Mouse (Mus musculus): ENCODE results near the gene Psph. TPM values are rescaled to one million over a fixed set of nuclear protein-coding genes. Genes with fewer than 3 reads are reported as not detected.
"Not testable (repeated sequence)": the region's sequence is repeated elsewhere in the genome, so short reads cannot be mapped to it uniquely, and the experiment has no call there.

Gene Psph
- total RNA-seq (2022) = 10 to 100 TPM; 11.6 to 15.4 (median 14.8) TPM

- peak; percentile 92 to 94 for DNase-seq (ENCODE audit: low spot score in 2 of 2)
Measured at GRCm38 (mm10) chr5:129786818-129787790, at the start of gene Psph. TSS of gene Psph (minus strand) at chr5:129787449.

- DNase-seq (ENCODE audit: low spot score in 2 of 2) = not testable (repeated sequence)
Measured at GRCm38 (mm10) chr5:129790591-129790990, 3.3 kb upstream of the Psph start.

- no peak for DNase-seq (ENCODE audit: low spot score in 2 of 2)
Measured at GRCm38 (mm10) chr5:129787818-129788593, 757 bp upstream of the Psph start.

- DNase-seq (ENCODE audit: low spot score in 2 of 2) = no peak
Measured at GRCm38 (mm10) chr5:129786161-129786560, 1.1 kb downstream of the Psph start.

- DNase-seq (ENCODE audit: low spot score in 2 of 2) = no peak
Measured at GRCm38 (mm10) chr5:129785235-129785870, 1.9 kb downstream of the Psph start.

GRCm38 (mm10) chr5:129782211-129782610 is 5.0 kb downstream of the Psph start:
- DNase-seq (ENCODE audit: low spot score in 2 of 2) = no peak

GRCm38 (mm10) chr5:129780131-129780530 is 7.1 kb downstream of the Psph start:
- DNase-seq (ENCODE audit: low spot score in 2 of 2) = no peak

GRCm38 (mm10) chr5:129778996-129779716 is 8.1 kb downstream of the Psph start:
- peak; percentile 68 to 70 for DNase-seq (ENCODE audit: low spot score in 2 of 2)

- no peak for DNase-seq (ENCODE audit: low spot score in 2 of 2)
Measured at GRCm38 (mm10) chr5:129778348-129778995, 8.8 kb downstream of the Psph start.

GRCm38 (mm10) chr5:129774661-129775060 is 12.6 kb downstream of the Psph start:
- DNase-seq (ENCODE audit: low spot score in 2 of 2) = no peak

- DNase-seq (ENCODE audit: low spot score in 2 of 2) = not testable (repeated sequence)
Measured at GRCm38 (mm10) chr5:129773330-129773729, 13.9 kb downstream of the Psph start.

GRCm38 (mm10) chr5:129772433-129772832 is 14.8 kb downstream of the Psph start:
- no peak for DNase-seq (ENCODE audit: low spot score in 2 of 2)

- no peak for DNase-seq (ENCODE audit: low spot score in 2 of 2)
Measured at GRCm38 (mm10) chr5:129770443-129771355, 16.6 kb downstream of the Psph start.

GRCm38 (mm10) chr5:129761865-129762540 is 25.2 kb downstream of the Psph start:
- no peak for DNase-seq (ENCODE audit: low spot score in 2 of 2)

- DNase-seq (ENCODE audit: low spot score in 2 of 2) = no peak
Measured at GRCm38 (mm10) chr5:129759929-129760480, 27.2 kb downstream of the Psph start.

GRCm38 (mm10) chr5:129756886-129757285 is 30.4 kb downstream of the Psph start:
- DNase-seq (ENCODE audit: low spot score in 2 of 2) = no peak

- no peak for DNase-seq (ENCODE audit: low spot score in 2 of 2)
Measured at GRCm38 (mm10) chr5:129744050-129744449, 43.2 kb downstream of the Psph start.

- DNase-seq (ENCODE audit: low spot score in 2 of 2) = no peak
Measured at GRCm38 (mm10) chr5:129742903-129743488, 44.3 kb downstream of the Psph start.

Measured in gastrocnemius, adult 8-10 months (tissue).